Mouse (Mus musculus) kidney, embryonic 16.5 days (tissue): ENCODE data around the gene Nfyc. TPM values are rescaled to one million over a fixed set of nuclear protein-coding genes. Genes with fewer than 3 reads are reported as not detected.
A peak's percentile ranks its signal among the peaks of the same experiment; 100 is the strongest.

Experiments used
- ATAC-seq: fragments of 200-750 bp; cut with Nextera tagmentation; 2 replicates; pipeline ENCODE4 v1.8.0; 2017; ENCODE audit warnings: moderate TSS enrichment; ENCODE audit not compliant: low FRiP score, low TSS enrichment
- H3K27ac ChIP-seq: fragments of 300-500 bp; sonication (generic); 2 replicates; pipeline ENCODE4 v1.5.1; 2014; ENCODE audit warnings: low read length
- H3K27me3 ChIP-seq: fragments of 300-500 bp; sonication (generic); 2 replicates; pipeline ENCODE4 v1.6.1; 2014; ENCODE audit warnings: low read length, control low read depth, mixed read lengths; ENCODE audit not compliant: insufficient read depth
- H3K36me3 ChIP-seq: fragments of 300-500 bp; sonication (generic); 2 replicates; pipeline ENCODE4 v1.6.1; 2014; ENCODE audit warnings: low read length, control low read depth, mixed read lengths; ENCODE audit not compliant: insufficient read depth
- H3K4me1 ChIP-seq: fragments of 300-500 bp; sonication (generic); 2 replicates; pipeline ENCODE4 v1.6.1; 2014; ENCODE audit warnings: low read length, control low read depth, mixed read lengths; ENCODE audit not compliant: insufficient read depth
- H3K4me2 ChIP-seq: fragments of 300-500 bp; sonication (generic); replicated peaks from 2 replicates; pipeline ENCODE4 v1.6.1; 2014; ENCODE audit warnings: low read depth, low read length
- H3K4me3 ChIP-seq: fragments of 300-500 bp; sonication (generic); 2 replicates; pipeline ENCODE4 v1.5.1; 2014; ENCODE audit warnings: mild to moderate bottlenecking, low read length
- H3K9ac ChIP-seq: fragments of 300-500 bp; sonication (generic); replicated peaks from 2 replicates; pipeline ENCODE4 v1.6.1; 2014; ENCODE audit warnings: low read length
- H3K9me3 ChIP-seq: fragments of 300-500 bp; sonication (generic); 2 replicates; pipeline ENCODE4 v1.6.1; 2016; ENCODE audit warnings: low read length, control low read depth
- WGBS: fragments of 180-500 bp; shearing (Covaris S2); extraction: QIAGEN DNeasy Blood & Tissue Kit; methylation state at CpG from one replicate; pipeline ENCODE4 v1.1.7; 2014; 5-methylcytosine and 5-hydroxymethylcytosine counted together
- polyA plus RNA-seq: library from polyadenylated mRNA; unstranded; fragments of >200 nt; fragmentation: Nextera tagmentation; extraction: Ambion mirVana; gene quantifications from 2 replicates; pipeline ENCODE4 v1.2.1, GENCODE M21; 2015

Gene Nfyc
- polyA plus RNA-seq, result 123 and 133 TPM in 2 replicates

DNA sequence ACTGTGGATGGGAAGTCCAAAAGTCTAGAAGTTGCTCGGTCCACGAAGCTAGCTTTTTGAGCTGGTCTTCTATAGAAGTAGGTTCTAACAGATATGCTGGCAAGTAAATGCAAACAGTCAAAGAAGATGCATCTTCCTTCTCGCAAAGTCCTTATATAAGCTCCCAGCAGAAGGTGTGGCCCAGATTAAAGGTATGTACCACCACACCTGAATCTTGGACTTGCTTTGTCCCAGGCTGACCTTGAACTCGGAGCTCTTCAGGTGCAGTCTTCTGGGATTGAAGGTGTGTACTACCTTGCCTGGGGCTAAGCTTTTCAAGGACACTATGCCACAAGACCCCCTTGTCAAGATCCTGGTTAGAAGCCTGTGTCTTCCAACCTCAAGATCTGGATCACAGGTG lies at the start of gene Nfyc:
Nfyc (minus strand) TSS at position 101 of the 400 bp plus-strand sequence.
- WGBS, result 87% methylated on average over 4 of the region's 4 CpGs

DNA sequence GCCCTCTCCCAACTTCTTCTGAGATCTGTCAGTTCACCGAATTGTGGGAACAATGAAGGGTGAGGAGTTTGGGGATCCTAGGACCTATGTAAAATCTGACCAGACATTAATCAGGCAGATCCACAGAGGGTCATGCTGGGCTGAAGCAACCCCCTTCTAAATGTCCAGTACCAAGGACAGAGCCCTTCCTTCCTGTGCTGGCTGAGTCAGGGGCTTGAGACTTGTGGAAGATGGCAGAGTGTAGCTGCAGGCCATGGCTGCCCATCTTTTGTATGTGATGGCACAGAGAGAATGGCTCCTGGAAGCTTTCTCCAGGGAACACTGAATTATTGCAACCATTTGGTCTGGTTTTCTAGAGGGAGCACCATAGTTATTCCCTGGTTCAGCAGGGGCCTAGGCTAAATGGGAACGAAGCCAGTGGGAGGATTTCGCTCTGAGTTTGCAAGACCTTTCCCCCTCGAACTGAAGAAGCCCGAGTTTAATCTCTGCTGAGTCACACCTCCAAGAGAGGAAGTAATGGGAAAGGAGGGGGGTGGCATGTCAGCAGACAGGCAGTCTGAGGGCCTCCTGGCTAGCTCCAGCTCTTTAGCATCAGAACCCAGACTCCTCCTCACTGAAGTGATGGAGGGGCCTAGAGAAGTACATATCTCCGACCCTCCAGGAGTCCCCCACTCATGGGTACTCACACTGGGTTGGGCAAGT lies 49.5 kb upstream of the Nfyc start:
- Histone ChIP-seq H3K4me3 (no peak overlapping the region), H3K4me2 (no peak overlapping the region), H3K36me3 (no peaks in the 10 kb centered on the region), H3K9me3 (no peaks in the 10 kb centered on the region), H3K9ac (no peak overlapping the region), H3K27ac (no peak overlapping the region), H3K4me1 (no peaks in the 10 kb centered on the region), H3K27me3 (no peaks in the 10 kb centered on the region)
- 48% methylated on average over 6 of the region's 6 CpGs for WGBS
- ATAC-seq, result no peak

More for the DNA sequence above, at the start of gene Nfyc:
- Histone ChIP-seq H3K9ac (no peak within 1 kb of the TSS), H3K27ac (no peak within 1 kb of the TSS), H3K36me3 (no peaks in the 10 kb centered on the region), H3K4me2 (no peak within 1 kb of the TSS), H3K9me3 (no peaks in the 10 kb centered on the region), H3K27me3 (no peaks in the 10 kb centered on the region), H3K4me1 (no peaks in the 10 kb centered on the region), H3K4me3 (no peak within 1 kb of the TSS)
- ATAC-seq, result no peak

DNA sequence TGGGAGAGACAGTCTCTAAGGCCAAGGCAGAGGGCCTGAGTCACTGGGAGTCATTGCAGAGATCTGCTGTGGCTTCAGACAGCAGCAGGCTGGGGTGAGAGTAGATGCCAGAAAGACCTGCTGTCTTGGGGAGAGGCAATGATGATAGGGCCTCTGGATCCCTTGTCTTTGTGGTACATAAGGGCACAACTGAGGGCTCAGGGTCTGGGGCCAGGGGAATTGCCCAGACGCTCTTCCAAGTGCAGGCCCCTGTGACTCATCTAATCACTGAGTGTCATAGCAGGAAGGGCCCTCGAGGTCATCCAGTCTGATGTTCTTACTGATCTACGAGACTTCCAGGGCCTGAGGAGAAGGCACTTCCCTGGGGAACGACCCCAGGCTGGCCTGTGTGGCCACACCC lies 48.0 kb upstream of the Nfyc start:
- no peaks in the 10 kb centered on the region for H3K4me1 ChIP-seq
- H3K9me3 ChIP-seq, result no peaks in the 10 kb centered on the region
- no peaks in the 10 kb centered on the region for H3K27me3 ChIP-seq
- 24% methylated on average over 4 of the region's 4 CpGs for WGBS
- no peaks in the 10 kb centered on the region for H3K36me3 ChIP-seq
- no peak overlapping the region for H3K27ac ChIP-seq
- no peak overlapping the region for H3K4me3 ChIP-seq
- no peak for ATAC-seq
- H3K4me2 ChIP-seq, result no peak overlapping the region
- no peak overlapping the region for H3K9ac ChIP-seq

DNA sequence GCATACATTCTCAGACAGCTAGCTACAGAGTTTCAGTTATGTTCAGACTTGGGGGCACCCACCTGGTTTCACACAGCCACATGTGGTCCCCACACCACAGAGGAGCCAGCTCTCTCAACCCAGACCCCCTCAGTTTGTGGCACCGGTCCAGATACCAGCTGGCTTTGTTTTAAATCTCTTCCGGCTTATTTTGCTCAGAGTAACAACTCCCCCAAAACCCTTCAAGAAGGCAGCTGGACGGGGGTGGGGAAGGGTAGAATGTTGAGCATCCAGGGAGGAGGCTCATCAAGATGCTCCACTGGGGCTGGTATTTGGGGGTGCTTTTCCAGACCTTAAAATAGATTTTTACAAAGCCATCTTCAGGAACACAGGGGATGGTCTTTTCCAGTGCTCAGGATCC lies 47.4 kb upstream of the Nfyc start:
- no peaks in the 10 kb centered on the region for H3K4me1 ChIP-seq
- no peak overlapping the region for H3K9ac ChIP-seq
- H3K4me3 ChIP-seq, result no peak overlapping the region
- WGBS, result 67% methylated on average over 3 of the region's 3 CpGs
- no peaks in the 10 kb centered on the region for H3K9me3 ChIP-seq
- no peaks in the 10 kb centered on the region for H3K36me3 ChIP-seq
- no peaks in the 10 kb centered on the region for H3K27me3 ChIP-seq
- no peak overlapping the region for H3K27ac ChIP-seq
- H3K4me2 ChIP-seq, result no peak overlapping the region
- ATAC-seq, result no peak

DNA sequence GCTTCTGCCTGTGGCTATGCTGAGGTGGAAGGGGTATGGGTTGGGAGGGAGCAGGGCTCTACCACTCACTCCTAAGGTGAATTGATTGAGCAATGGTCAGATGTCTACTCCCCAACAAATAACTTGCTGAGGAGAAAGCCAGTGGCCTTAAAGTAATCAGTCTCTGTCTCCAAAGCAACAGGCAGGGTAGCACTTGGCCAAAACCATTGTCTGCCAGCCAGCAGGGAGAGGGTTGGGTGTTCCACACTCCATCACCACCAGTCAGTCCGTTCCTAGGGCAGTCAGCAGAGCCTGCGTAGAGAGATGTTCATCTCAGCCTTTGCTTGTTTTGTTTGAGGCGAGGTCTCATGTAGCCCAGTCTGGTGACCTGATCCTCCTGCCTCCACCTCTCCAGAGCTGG lies 44.6 kb upstream of the Nfyc start:
- Histone ChIP-seq H3K4me1 (no peaks in the 10 kb centered on the region), H3K36me3 (no peaks in the 10 kb centered on the region), H3K4me3 (no peak overlapping the region), H3K27me3 (no peaks in the 10 kb centered on the region), H3K4me2 (no peak overlapping the region), H3K9me3 (no peaks in the 10 kb centered on the region), H3K27ac (no peak overlapping the region), H3K9ac (no peak overlapping the region)
- 60% methylated on average over 3 of the region's 3 CpGs for WGBS
- no peak for ATAC-seq

DNA sequence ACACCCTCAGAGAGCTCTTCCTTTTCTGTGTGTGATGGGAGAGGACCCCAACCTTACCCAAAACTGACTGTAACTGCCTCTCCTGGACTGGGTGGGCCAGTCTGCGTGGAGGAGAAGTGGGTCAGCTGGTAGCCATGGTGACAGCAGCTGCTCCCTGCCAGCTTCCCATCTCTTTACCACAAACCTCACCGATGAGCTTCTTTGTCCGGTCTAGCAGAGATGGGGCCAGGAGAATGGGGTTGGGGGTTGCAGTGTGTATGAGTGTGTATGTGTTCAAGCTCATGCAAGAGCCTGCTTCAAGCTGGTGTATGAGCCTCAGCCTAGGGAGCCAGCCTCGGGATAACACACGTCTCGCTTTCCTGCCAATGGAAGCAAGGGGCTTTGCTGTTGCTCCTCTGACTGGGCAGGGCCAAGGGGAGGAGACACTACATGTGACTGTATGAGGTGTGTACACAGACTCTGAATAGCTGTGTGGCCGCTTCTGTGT lies 38.9 kb upstream of the Nfyc start:
- Histone ChIP-seq H3K9me3 (no peaks in the 10 kb centered on the region), H3K4me3 (no peak overlapping the region), H3K4me1 (no peaks in the 10 kb centered on the region), H3K4me2 (no peak overlapping the region), H3K36me3 (no peaks in the 10 kb centered on the region), H3K27ac (no peak overlapping the region), H3K9ac (no peak overlapping the region), H3K27me3 (no peaks in the 10 kb centered on the region)
- 70% methylated on average over 7 of the region's 7 CpGs for WGBS
- no peak for ATAC-seq

DNA sequence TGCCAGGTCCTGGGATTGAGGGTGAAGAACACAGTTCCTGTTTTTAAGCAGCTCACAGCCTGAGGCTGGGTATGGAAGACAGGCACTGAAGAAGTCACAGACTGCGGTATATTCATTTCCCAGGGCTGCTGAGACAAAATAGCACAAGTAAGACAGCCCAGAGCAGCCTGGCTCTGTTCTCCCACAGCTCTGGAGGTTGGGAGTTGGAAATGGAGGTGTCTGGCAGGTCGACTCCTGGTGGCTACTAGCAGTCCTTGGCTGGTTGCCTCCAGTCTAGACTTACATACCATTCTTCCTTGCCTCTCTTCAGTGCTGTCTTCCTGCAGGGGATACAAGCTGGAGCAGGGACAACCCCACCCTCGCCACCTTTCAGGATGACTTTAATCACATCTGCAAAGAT lies 37.6 kb upstream of the Nfyc start:
- Histone ChIP-seq H3K4me3 (no peak overlapping the region), H3K4me1 (no peaks in the 10 kb centered on the region), H3K36me3 (no peaks in the 10 kb centered on the region), H3K27ac (no peak overlapping the region), H3K4me2 (no peak overlapping the region), H3K9ac (no peak overlapping the region), H3K27me3 (no peaks in the 10 kb centered on the region), H3K9me3 (no peaks in the 10 kb centered on the region)
- ATAC-seq, result no peak
- 75% methylated on average over 3 of the region's 3 CpGs for WGBS

DNA sequence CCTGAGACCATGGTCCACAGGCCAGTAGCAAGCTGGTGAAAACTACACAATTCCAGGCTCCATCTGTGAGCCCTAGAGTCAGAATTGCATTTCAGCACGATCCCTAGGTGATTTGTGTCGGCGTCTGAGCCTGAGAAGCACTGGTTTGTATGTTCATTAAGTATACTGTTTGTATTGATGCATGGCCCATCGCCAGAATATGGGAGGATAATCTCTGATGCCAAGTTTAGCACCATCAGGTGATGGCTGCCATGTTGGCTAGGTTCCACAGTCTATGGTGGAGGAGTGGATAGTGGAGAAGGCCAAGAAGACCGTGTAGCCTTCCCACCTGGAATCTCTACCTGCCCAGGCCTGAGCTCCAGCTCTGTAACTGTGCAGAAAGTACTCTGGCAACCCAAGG lies 36.9 kb upstream of the Nfyc start:
- Histone ChIP-seq H3K9ac (no peak overlapping the region), H3K27me3 (no peaks in the 10 kb centered on the region), H3K36me3 (no peaks in the 10 kb centered on the region), H3K4me1 (no peaks in the 10 kb centered on the region), H3K27ac (no peak overlapping the region), H3K4me2 (no peak overlapping the region), H3K9me3 (no peaks in the 10 kb centered on the region), H3K4me3 (no peak overlapping the region)
- 82% methylated on average over 5 of the region's 5 CpGs for WGBS
- no peak for ATAC-seq

DNA sequence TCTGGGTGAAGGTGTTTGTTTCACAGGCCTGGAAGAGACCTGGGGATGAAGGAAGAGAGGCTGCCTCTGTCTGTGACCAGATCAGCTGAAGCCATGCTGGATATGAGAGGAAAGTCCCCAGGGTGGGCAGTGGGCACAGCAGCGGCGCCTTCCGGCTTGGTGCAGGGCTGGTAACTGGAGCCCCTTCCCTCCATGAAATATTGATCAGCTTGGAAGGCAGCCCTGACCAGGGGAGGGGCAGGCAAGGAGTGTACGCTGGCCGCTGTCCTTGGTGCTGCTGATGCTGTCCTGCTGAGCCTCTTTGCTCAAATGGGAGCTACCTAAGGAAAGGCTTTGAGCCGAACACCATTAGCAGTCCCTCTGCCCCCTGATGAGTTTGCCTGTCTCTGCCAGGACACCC lies 34.8 kb upstream of the Nfyc start:
- ATAC-seq, result peak; percentile 51; the same call in 1 of the 2 replicates
- no peaks in the 10 kb centered on the region for H3K4me1 ChIP-seq
- no peak overlapping the region for H3K27ac ChIP-seq
- 2% methylated on average over 6 of the region's 6 CpGs for WGBS
- H3K36me3 ChIP-seq, result no peaks in the 10 kb centered on the region
- no peak overlapping the region for H3K4me3 ChIP-seq
- H3K4me2 ChIP-seq, result no peak overlapping the region
- no peaks in the 10 kb centered on the region for H3K27me3 ChIP-seq
- H3K9me3 ChIP-seq, result no peaks in the 10 kb centered on the region
- H3K9ac ChIP-seq, result no peak overlapping the region

DNA sequence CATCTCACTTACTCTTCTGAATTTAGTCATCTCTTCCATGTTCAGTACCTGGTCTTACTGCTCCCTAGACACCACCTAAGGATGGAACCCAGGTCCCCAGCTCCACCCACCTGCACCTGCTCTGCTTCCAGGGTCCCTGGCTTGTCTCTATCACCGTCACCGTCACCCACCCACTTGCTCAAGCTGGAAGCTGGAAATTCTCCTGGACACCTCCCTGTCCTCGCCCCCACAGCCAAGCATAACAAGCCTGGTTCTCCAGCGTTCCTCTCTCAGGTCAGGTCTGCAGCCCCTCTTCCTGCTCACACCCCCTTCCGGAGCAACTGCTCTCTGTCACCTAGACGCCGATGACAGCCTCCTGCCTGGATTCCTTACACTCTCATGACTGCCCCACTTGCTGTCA lies 28.5 kb upstream of the Nfyc start:
- Histone ChIP-seq H3K27me3 (peaks cover 12% of the 10 kb centered on the region; the same call in 1 of the 2 replicates), H3K9ac (no peak overlapping the region), H3K4me1 (no peaks in the 10 kb centered on the region), H3K36me3 (no peaks in the 10 kb centered on the region), H3K9me3 (no peaks in the 10 kb centered on the region), H3K4me2 (no peak overlapping the region), H3K4me3 (no peak overlapping the region), H3K27ac (no peak overlapping the region)
- WGBS, result 52% methylated on average over 7 of the region's 7 CpGs
- no peak for ATAC-seq
